Mouse (Mus musculus) liver, adult 2 months (tissue): Measurements from ENCODE around the gene Crebl2. TPM values are rescaled to one million over a fixed set of nuclear protein-coding genes. Genes with fewer than 3 reads are reported as not detected.

Experiments used
- DNase-seq: peaks from one replicate; pipeline ENCODE4 v3.0.0-alpha.2; 2011; ENCODE audit warnings: low read depth, low spot score; ENCODE audit errors: extremely low read depth
- H3K27ac ChIP-seq: fragments of 200-500 bp; replicated peaks from 2 replicates; pipeline ENCODE4 v1.5.1; 2012; ENCODE audit warnings: low read depth, mild to moderate bottlenecking, control low read depth, inconsistent platforms, low read length; ENCODE audit not compliant: insufficient read depth
- H3K27me3 ChIP-seq: fragments of 200-500 bp; 2 replicates; pipeline ENCODE4 v1.6.1; 2012; ENCODE audit warnings: mild to moderate bottlenecking, moderate library complexity, low read length, inconsistent platforms; ENCODE audit not compliant: control insufficient read depth, insufficient read depth
- H3K36me3 ChIP-seq: fragments of 200-500 bp; 2 replicates; pipeline ENCODE4 v1.6.1; 2012; ENCODE audit warnings: low read length, inconsistent platforms; ENCODE audit not compliant: control insufficient read depth, insufficient read depth
- H3K4me1 ChIP-seq: fragments of 200-500 bp; 2 replicates; pipeline ENCODE4 v1.6.1; 2011; ENCODE audit warnings: low read length; ENCODE audit not compliant: control insufficient read depth, insufficient read depth
- H3K4me3 ChIP-seq: fragments of 200-500 bp; 2 replicates; pipeline ENCODE4 v1.5.1; 2011; ENCODE audit warnings: low read depth, mild to moderate bottlenecking, control low read depth, low read length, moderate library complexity; ENCODE audit not compliant: insufficient read depth
- H3K79me2 ChIP-seq: fragments of 200-500 bp; 2 replicates; pipeline ENCODE4 v1.6.1; 2012; ENCODE audit warnings: inconsistent platforms, mild to moderate bottlenecking, low read length, moderate library complexity; ENCODE audit not compliant: control insufficient read depth, insufficient read depth
- H3K9ac ChIP-seq: fragments of 200-500 bp; 2 replicates; pipeline ENCODE4 v1.6.1; 2012; ENCODE audit warnings: low read depth, mild to moderate bottlenecking, control low read depth, inconsistent platforms, low read length
- CTCF ChIP-seq: fragments of 200-500 bp; IDR thresholded peaks from 2 replicates; pipeline ENCODE4 v1.5.1; 2011; ENCODE audit warnings: low read depth, low read length, control low read depth
- POLR2A ChIP-seq: fragments of 200-500 bp; IDR thresholded peaks from 2 replicates; pipeline ENCODE4 v1.6.1; 2011; ENCODE audit warnings: low read length, control low read depth; ENCODE audit not compliant: insufficient read depth; ENCODE audit errors: extremely low read depth
- WGBS: fragments of 180-500 bp; shearing (Covaris S2); methylation state at CpG from one replicate; pipeline ENCODE4 v1.1.7; 2018; 5-methylcytosine and 5-hydroxymethylcytosine counted together
- polyA plus RNA-seq: library from polyadenylated mRNA; depleted of rRNA; stranded (reverse); fragments of >200 nt; gene quantifications from 2 replicates; pipeline ENCODE4 v1.2.3, GENCODE M21; 2012
- total RNA-seq: library from RNA; depleted of rRNA; stranded (reverse); fragments of >200 nt; gene quantifications from 2 replicates; pipeline ENCODE4 v1.2.3, GENCODE M21; 2014

The Crebl2 gene
- total and polyA plus RNA-seq, 2 experiments = 20.9 to 49.5 TPM

- Histone ChIP-seq H3K79me2 (no peaks in the 10 kb centered on the region), H3K9ac (no peak overlapping the region), H3K4me3 (no peak overlapping the region), H3K27ac (no peak overlapping the region), H3K27me3 (no peaks in the 10 kb centered on the region), H3K4me1 (no peaks in the 10 kb centered on the region), H3K36me3 (peaks cover 11% of the 10 kb centered on the region)
- TF ChIP-seq CTCF (no peak), POLR2A (no peak)
- whole genome bisulfite sequencing = 97% methylated on average over 6 of the region's 6 CpGs
- no peak for DNase-seq
Measured at GRCm38 (mm10) chr6:134859021-134859420, 29.1 kb downstream of the Crebl2 start.

GRCm38 (mm10) chr6:134860275-134860674 is 30.3 kb downstream of the Crebl2 start:
- peak; percentile 28 for DNase-seq
- peak overlapping the region; percentile 38; the same call in 1 of the 2 replicates for H3K27ac ChIP-seq
- TF ChIP-seq POLR2A = no peak
- TF ChIP-seq CTCF = no peak
- no peaks in the 10 kb centered on the region for H3K27me3 ChIP-seq
- no peaks in the 10 kb centered on the region for H3K4me1 ChIP-seq
- H3K36me3 ChIP-seq = peaks cover 11% of the 10 kb centered on the region
- H3K4me3 ChIP-seq = no peak overlapping the region
- WGBS = 32% methylated on average over 4 of the region's 4 CpGs
- no peaks in the 10 kb centered on the region for H3K79me2 ChIP-seq
- H3K9ac ChIP-seq = no peak overlapping the region

- no peak for DNase-seq
- Histone ChIP-seq H3K27ac (no peak overlapping the region), H3K9ac (no peak overlapping the region), H3K36me3 (peaks cover 8% of the 10 kb centered on the region; the same call in 1 of the 2 replicates), H3K4me3 (no peak overlapping the region), H3K27me3 (no peaks in the 10 kb centered on the region), H3K79me2 (no peaks in the 10 kb centered on the region), H3K4me1 (no peaks in the 10 kb centered on the region)
- WGBS = 90% methylated on average over 12 of the region's 12 CpGs
- no peak for TF ChIP-seq POLR2A
- TF ChIP-seq CTCF = no peak
Measured at GRCm38 (mm10) chr6:134861386-134861785, 31.4 kb downstream of the Crebl2 start.

GRCm38 (mm10) chr6:134862671-134863104 is 32.7 kb downstream of the Crebl2 start:
- peak; percentile 55 for DNase-seq
- Histone ChIP-seq H3K4me1 (no peaks in the 10 kb centered on the region), H3K4me3 (no peak overlapping the region), H3K27me3 (no peaks in the 10 kb centered on the region), H3K36me3 (peaks cover 3% of the 10 kb centered on the region; the same call in 1 of the 2 replicates), H3K9ac (no peak overlapping the region), H3K79me2 (no peaks in the 10 kb centered on the region), H3K27ac (no peak overlapping the region)
- 52% methylated on average over 13 of the region's 13 CpGs for WGBS
- TF ChIP-seq POLR2A (no peak), CTCF (no peak)

GRCm38 (mm10) chr6:134863146-134863545 is 33.2 kb downstream of the Crebl2 start:
- Histone ChIP-seq H3K27ac (no peak overlapping the region), H3K9ac (no peak overlapping the region), H3K4me1 (no peaks in the 10 kb centered on the region), H3K4me3 (no peak overlapping the region), H3K36me3 (peaks cover 3% of the 10 kb centered on the region; the same call in 1 of the 2 replicates), H3K27me3 (no peaks in the 10 kb centered on the region), H3K79me2 (no peaks in the 10 kb centered on the region)
- 8% methylated on average over 19 of the region's 19 CpGs for WGBS
- peak; percentile 69 for DNase-seq
- TF ChIP-seq CTCF (peak; percentile 95), POLR2A (no peak)

- no peaks in the 10 kb centered on the region for H3K27me3 ChIP-seq
- WGBS = 93% methylated on average over 7 of the region's 7 CpGs
- no peaks in the 10 kb centered on the region for H3K79me2 ChIP-seq
- peaks cover 9% of the 10 kb centered on the region for H3K36me3 ChIP-seq
- H3K4me1 ChIP-seq = no peaks in the 10 kb centered on the region
- TF ChIP-seq POLR2A (no peak), CTCF (no peak)
- no peak overlapping the region for H3K27ac ChIP-seq
- H3K9ac ChIP-seq = no peak overlapping the region
- H3K4me3 ChIP-seq = no peak overlapping the region
- DNase-seq = no peak
Measured at GRCm38 (mm10) chr6:134866113-134866512, 36.2 kb downstream of the Crebl2 start.
